Mouse (Mus musculus) kidney, embryonic 15.5 days (tissue): Measurements from ENCODE around the gene Kbtbd2. TPM values are rescaled to one million over a fixed set of nuclear protein-coding genes. Genes with fewer than 3 reads are reported as not detected.

ENCODE experiments used
- ATAC-seq: fragments of 200-750 bp; cut with Nextera tagmentation; replicated peaks from 2 replicates; pipeline ENCODE4 v1.8.0; 2017; ENCODE audit warnings: moderate TSS enrichment; ENCODE audit not compliant: low FRiP score
- H3K27ac ChIP-seq: fragments of 300-500 bp; sonication (generic); 2 replicates; pipeline ENCODE4 v1.5.1; 2015; ENCODE audit warnings: mild to moderate bottlenecking, inconsistent platforms
- H3K27me3 ChIP-seq: fragments of 300-500 bp; sonication (generic); 2 replicates; pipeline ENCODE4 v1.6.1; 2015; ENCODE audit warnings: inconsistent platforms
- H3K36me3 ChIP-seq: fragments of 300-500 bp; sonication (generic); 2 replicates; pipeline ENCODE4 v1.6.1; 2015; ENCODE audit warnings: inconsistent platforms
- H3K4me1 ChIP-seq: fragments of 300-500 bp; sonication (generic); 2 replicates; pipeline ENCODE4 v1.6.1; 2015; ENCODE audit warnings: inconsistent platforms
- H3K4me2 ChIP-seq: fragments of 300-500 bp; sonication (generic); 2 replicates; pipeline ENCODE4 v1.6.1; 2015; ENCODE audit warnings: moderate library complexity, mild to moderate bottlenecking, inconsistent platforms
- H3K4me3 ChIP-seq: fragments of 300-500 bp; sonication (generic); replicated peaks from 2 replicates; pipeline ENCODE4 v1.5.1; 2015; ENCODE audit warnings: mild to moderate bottlenecking, inconsistent platforms
- H3K9ac ChIP-seq: fragments of 300-500 bp; sonication (generic); 2 replicates; pipeline ENCODE4 v1.6.1; 2015; ENCODE audit warnings: mild to moderate bottlenecking, inconsistent platforms
- H3K9me3 ChIP-seq: fragments of 300-500 bp; sonication (generic); replicated peaks from 2 replicates; pipeline ENCODE4 v1.6.1; 2016; ENCODE audit warnings: inconsistent platforms
- WGBS: fragments of 180-500 bp; shearing (Covaris S2); methylation state at CpG from one replicate; pipeline ENCODE4 v1.1.7; 2015; ENCODE audit warnings: mixed read lengths; 5-methylcytosine and 5-hydroxymethylcytosine counted together
- polyA plus RNA-seq: library from polyadenylated mRNA; unstranded; fragments of >200 nt; fragmentation: Nextera tagmentation; extraction: Ambion mirVana; gene quantifications from 2 replicates; pipeline ENCODE4 v1.2.1, GENCODE M21; 2015

Gene Kbtbd2
- polyA plus RNA-seq, 1 experiment from 2014 or later = 35.7 TPM

DNA sequence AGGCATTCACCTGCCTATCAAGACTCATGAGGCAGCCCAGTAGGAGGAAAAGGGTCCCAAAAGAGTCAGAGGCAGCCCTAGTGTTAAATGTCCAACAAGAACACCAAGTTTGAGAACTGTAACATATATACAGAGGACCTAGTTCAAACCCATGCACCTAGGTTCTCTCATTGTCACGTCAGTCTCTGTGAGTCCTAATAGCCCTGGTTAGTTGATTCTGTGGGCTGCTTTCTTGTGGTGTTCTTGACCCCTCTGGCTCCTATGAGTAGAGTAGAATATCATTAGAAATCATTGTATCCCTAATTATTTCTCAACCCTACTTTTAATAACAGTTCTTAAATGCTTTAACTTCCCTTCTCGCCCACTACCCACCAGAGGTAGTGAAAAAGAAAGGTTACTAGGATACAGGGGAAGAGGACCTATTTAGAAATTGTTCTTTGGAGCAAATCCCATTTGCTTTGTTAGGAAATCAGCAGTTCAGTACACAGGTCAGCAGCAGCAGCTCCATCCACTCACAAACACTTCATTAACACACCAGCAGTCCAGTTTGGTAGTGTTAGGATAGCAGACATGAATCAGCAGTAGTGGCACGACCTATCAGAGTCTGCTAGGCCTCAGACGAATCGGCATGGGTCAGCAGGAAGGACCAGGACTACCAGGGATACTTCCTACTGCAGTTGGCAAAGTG is 21.0 kb upstream of the Kbtbd2 start:
- WGBS = 80% methylated on average over 5 of the region's 5 CpGs
- no peak for ATAC-seq

DNA sequence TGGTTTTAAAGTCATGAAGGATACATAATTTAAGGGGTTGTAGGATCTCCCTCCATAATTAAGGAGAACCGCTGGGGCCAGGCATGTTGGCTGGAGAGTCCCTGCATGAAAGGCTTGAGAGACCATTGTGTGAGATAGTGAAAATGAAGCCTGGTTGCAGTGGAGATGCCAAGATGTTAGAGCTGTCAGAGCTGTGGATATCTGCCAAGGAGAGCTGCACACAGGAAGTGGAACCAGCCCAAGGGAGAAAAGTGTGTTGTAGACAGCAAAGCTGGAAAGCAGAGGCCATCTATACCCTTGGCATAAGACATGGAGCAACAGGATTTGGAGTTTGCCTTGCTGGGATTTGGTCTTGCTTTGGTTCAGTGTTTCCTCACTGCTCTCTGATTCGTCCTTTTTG is 15.7 kb upstream of the Kbtbd2 start:
- Histone ChIP-seq H3K27me3 (0 out of 2 replicates have a peak, but pooled peaks cover 1% of the 10 kb centered on the region), H3K9ac (no peak overlapping the region), H3K4me2 (no peak overlapping the region), H3K9me3 (no peaks in the 10 kb centered on the region), H3K36me3 (no peaks in the 10 kb centered on the region), H3K4me3 (no peak overlapping the region), H3K27ac (no peak overlapping the region), H3K4me1 (no peaks in the 10 kb centered on the region)
- 70% methylated on average over 2 of the region's 2 CpGs for WGBS
- ATAC-seq = no peak

More for the DNA sequence above, 21.0 kb upstream of the Kbtbd2 start:
- Histone ChIP-seq H3K27ac (no peak overlapping the region), H3K9ac (no peak overlapping the region), H3K4me2 (no peak overlapping the region), H3K4me1 (no peaks in the 10 kb centered on the region), H3K9me3 (no peaks in the 10 kb centered on the region), H3K36me3 (no peaks in the 10 kb centered on the region), H3K27me3 (no peaks in the 10 kb centered on the region), H3K4me3 (no peak overlapping the region)

DNA sequence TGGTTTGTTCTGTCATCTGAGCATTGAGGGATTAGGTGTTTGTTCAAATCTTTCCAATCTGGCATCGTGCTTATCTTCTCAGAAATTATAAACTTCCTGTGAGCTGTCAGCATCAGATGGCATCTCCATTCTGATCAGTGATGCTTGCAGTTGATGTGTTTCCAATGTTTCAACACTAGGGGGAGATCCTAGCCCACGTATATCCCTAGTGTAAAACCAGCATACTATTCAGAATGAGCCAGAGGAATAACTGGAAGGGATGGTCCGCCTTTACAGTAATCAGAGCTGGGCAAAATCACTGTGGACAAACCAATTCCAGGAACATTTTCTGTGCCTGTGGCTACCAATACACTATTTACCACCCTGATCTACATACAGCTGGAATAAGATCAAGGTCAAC is 11.0 kb upstream of the Kbtbd2 start:
- H3K4me3 ChIP-seq = no peak overlapping the region
- H3K36me3 ChIP-seq = no peaks in the 10 kb centered on the region
- no peaks in the 10 kb centered on the region for H3K9me3 ChIP-seq
- no peak overlapping the region for H3K9ac ChIP-seq
- H3K27ac ChIP-seq = no peak overlapping the region
- 13% methylated on average over 3 of the region's 3 CpGs for WGBS
- H3K4me1 ChIP-seq = no peaks in the 10 kb centered on the region
- peak; percentile 76 for ATAC-seq
- H3K4me2 ChIP-seq = no peak overlapping the region
- H3K27me3 ChIP-seq = peaks cover 16% of the 10 kb centered on the region

DNA sequence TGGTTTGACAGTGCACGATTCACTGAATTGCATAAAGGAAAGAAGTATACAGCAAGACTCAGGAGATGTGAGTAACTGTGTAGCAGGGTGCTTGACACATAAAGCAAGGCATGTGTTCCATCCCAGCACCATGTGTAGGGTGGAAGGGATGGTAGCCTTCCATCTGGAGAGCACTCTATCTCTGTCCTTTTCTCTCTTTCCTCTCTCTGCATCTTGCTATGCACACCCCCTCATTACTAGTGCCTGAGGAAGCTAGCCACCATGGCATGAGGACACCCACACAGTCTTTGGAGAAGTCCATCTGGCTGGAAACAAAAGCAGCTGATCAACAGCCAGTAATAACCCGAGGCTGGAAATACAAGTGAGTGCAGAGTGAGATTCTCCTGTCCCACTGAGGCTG is 8.6 kb upstream of the Kbtbd2 start:
- no peaks in the 10 kb centered on the region for H3K9me3 ChIP-seq
- WGBS = 80% methylated on average over 2 of the region's 2 CpGs
- H3K4me3 ChIP-seq = no peak overlapping the region
- ATAC-seq = no peak
- H3K36me3 ChIP-seq = no peaks in the 10 kb centered on the region
- no peaks in the 10 kb centered on the region for H3K4me1 ChIP-seq
- no peak overlapping the region for H3K9ac ChIP-seq
- H3K4me2 ChIP-seq = no peak overlapping the region
- H3K27me3 ChIP-seq = peaks cover 16% of the 10 kb centered on the region
- H3K27ac ChIP-seq = no peak overlapping the region

DNA sequence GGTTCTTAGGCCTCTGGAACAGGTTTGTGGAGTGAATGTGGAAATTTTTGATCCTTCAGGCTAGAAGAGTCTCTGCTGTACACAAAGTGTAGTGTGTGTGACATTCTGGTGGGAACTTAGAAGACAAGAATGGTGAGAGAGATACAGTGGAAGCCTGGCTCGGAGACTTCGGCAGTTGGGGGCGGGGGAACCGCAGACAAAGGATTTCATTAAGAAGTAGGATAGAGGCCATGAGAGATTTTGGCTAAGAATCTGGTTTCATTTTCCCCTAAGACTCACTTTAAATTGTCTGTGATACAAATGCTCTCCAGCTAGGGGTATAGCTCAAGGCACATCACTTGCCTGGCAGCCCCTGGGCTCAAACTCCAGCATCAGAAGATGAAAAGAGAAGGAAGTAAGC is 7.4 kb upstream of the Kbtbd2 start:
- H3K9ac ChIP-seq = no peak overlapping the region
- no peaks in the 10 kb centered on the region for H3K9me3 ChIP-seq
- peaks cover 16% of the 10 kb centered on the region for H3K27me3 ChIP-seq
- no peak overlapping the region for H3K4me3 ChIP-seq
- H3K36me3 ChIP-seq = no peaks in the 10 kb centered on the region
- no peak for ATAC-seq
- no peak overlapping the region for H3K27ac ChIP-seq
- no peaks in the 10 kb centered on the region for H3K4me1 ChIP-seq
- 88% methylated on average over 4 of the region's 4 CpGs for WGBS
- no peak overlapping the region for H3K4me2 ChIP-seq

DNA sequence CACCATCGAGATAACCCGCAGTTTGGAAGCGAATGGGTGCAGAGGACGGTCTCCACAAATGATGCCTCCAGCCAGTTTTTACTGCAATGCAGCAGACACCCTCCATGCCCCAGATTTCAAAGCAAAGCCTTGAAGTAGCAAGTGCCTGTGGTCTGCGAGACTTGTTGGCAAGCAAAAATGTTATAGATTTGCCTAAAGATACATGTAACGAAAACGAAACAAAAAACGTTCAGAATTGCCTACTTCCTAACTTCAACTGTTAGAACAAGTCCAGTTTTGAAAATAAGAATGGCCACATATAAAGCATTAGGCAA is 496 bp upstream of the Kbtbd2 start:
- H3K27ac ChIP-seq = peak overlapping the region; percentile 100
- H3K9me3 ChIP-seq = no peaks in the 10 kb centered on the region
- H3K27me3 ChIP-seq = no peaks in the 10 kb centered on the region
- peak overlapping the region; percentile 87 for H3K4me3 ChIP-seq
- peak overlapping the region; percentile 92 for H3K9ac ChIP-seq
- peaks cover 23% of the 10 kb centered on the region for H3K4me1 ChIP-seq
- no peak for ATAC-seq
- H3K36me3 ChIP-seq = peaks cover 4% of the 10 kb centered on the region; the same call in 1 of the 2 replicates
- peak overlapping the region; percentile 78 for H3K4me2 ChIP-seq
- WGBS = 16% methylated on average over 8 of the region's 8 CpGs

DNA sequence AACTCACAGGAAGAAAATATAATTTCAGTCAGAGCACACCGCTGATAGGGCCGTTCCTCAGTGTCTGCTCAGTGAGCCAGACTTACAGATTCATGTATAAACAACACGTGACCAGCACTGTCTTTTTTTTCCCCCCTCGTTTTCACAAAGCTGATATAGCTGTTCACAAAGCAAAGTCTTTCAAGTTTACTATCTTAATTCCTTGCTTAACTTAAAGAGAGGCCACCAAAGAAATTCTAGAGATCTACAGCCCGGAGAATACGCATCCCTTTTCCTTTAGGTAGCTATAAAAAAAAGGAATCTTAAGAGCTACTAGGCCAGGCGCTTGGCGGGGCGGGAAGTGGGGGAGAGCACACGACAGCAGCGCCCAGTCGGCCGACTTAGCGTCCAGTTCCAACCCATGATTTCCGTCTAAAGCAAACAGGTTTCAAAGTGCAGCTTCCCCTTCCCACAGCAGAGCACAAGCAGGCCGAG is 908 bp downstream of the Kbtbd2 start:
- H3K36me3 ChIP-seq = peaks cover 14% of the 10 kb centered on the region; the same call in 1 of the 2 replicates
- no peaks in the 10 kb centered on the region for H3K27me3 ChIP-seq
- peak overlapping the region; percentile 92 for H3K9ac ChIP-seq
- peak; percentile 38 for ATAC-seq
- WGBS = under 1% methylated on average over 16 of the region's 16 CpGs
- H3K9me3 ChIP-seq = no peaks in the 10 kb centered on the region
- H3K4me1 ChIP-seq = peaks cover 23% of the 10 kb centered on the region
- peak overlapping the region; percentile 78 for H3K4me2 ChIP-seq
- H3K4me3 ChIP-seq = peak overlapping the region; percentile 87
- H3K27ac ChIP-seq = peak overlapping the region; percentile 100

DNA sequence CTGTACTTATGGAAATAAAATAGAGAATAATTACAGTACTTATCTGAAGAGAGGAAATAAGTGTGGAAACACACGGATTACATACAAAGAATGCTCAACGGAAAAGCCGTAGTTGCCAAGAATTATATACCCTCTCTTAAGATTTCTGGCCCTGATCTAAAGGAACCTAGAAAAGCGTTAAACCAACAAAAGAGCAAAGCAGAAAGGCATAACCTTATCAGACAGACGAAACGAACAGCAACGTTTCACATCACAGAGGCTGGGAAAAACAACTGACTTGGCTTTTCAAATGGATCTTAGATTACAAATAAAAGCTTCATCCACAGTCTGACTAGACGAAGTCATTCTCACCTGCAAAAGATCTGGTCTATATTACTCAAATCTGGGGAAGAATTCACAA is 1.4 kb downstream of the Kbtbd2 start:
- Histone ChIP-seq H3K4me2 (peak overlapping the region; percentile 78), H3K36me3 (peaks cover 14% of the 10 kb centered on the region; the same call in 1 of the 2 replicates), H3K4me1 (peaks cover 23% of the 10 kb centered on the region), H3K27me3 (no peaks in the 10 kb centered on the region), H3K27ac (peak overlapping the region; percentile 100), H3K4me3 (peak overlapping the region; percentile 87), H3K9ac (peak overlapping the region; percentile 92), H3K9me3 (no peaks in the 10 kb centered on the region)
- 5% methylated on average over 8 of the region's 8 CpGs for WGBS
- ATAC-seq = no peak

DNA sequence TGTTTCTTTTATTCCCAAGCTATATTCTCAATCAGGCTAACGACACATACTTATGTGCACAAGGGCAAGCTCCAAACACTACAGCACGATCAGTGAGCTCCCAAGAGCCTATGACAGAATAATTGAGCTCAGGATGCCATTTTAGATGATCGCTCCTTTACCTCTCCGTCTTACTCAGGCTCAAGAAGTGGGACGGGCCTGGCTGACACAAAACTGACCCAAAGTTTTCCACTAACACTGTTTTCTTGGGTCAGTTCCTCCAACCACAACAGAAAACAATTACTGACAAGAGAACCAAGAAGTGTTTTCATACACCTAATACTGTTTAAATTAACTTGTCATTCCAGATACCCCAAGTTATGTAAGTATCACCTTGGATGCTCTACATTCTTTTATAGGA is 2.8 kb downstream of the Kbtbd2 start:
- WGBS = 85% methylated on average over 5 of the region's 5 CpGs
- no peaks in the 10 kb centered on the region for H3K27me3 ChIP-seq

DNA sequence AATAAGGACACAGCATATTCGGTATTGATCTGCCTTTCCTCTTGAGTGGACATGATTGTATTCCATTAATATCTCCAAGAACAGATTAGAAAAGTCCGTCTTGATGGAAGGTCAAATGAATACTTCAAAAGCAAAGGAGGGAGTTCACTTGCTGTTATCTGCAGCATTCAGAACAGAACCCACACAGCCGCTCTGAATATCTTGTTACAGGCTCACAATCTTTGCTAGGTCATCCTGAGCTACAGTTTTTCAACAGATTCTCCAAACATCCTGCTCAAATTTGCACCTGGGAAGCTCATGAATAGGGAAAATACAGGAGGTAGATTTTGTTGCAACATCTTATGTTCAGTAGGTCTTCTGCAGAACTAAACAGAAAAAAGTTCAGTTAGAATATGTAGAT is 8.3 kb downstream of the Kbtbd2 start:
- 83% methylated on average over 3 of the region's 3 CpGs for WGBS
- H3K4me2 ChIP-seq = no peak overlapping the region

More for the DNA sequence above, 2.8 kb downstream of the Kbtbd2 start:
- no peak for ATAC-seq
- Histone ChIP-seq H3K27ac (no peak overlapping the region), H3K4me3 (peak overlapping the region; percentile 87; the same call in 1 of the 2 replicates), H3K9me3 (no peaks in the 10 kb centered on the region), H3K4me1 (peaks cover 23% of the 10 kb centered on the region), H3K36me3 (peaks cover 14% of the 10 kb centered on the region; the same call in 1 of the 2 replicates), H3K4me2 (peak overlapping the region; percentile 78), H3K9ac (0 out of 2 replicates have a peak overlapping the region, but pooled peaks have one; percentile 21)

DNA sequence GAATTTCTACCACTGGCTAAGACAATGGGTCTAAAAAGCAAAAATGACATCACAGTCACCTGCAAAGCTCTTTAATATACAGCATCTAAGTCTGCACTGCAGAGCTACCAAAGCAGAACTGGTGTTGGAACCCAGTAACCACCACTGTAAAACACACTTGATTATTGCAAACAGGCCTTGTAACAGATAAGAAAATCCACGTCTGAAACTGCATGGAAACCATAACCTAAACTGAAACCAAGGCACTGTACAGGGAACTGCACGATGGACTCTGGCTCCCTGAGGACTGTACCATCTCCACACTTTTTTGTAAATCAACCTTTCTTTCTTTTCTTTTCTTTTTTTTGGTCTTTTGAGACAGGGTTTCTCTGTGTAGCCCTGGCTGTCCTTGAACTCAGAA is 9.9 kb downstream of the Kbtbd2 start:
- no peak overlapping the region for H3K4me3 ChIP-seq
- H3K36me3 ChIP-seq = peaks cover 52% of the 10 kb centered on the region
- H3K4me1 ChIP-seq = 0 out of 2 replicates have a peak, but pooled peaks cover 3% of the 10 kb centered on the region
- no peak overlapping the region for H3K4me2 ChIP-seq
- no peak for ATAC-seq
- WGBS = 81% methylated on average over 2 of the region's 2 CpGs
- no peak overlapping the region for H3K9ac ChIP-seq
- H3K27ac ChIP-seq = no peak overlapping the region
- H3K9me3 ChIP-seq = no peaks in the 10 kb centered on the region
- H3K27me3 ChIP-seq = no peaks in the 10 kb centered on the region

More for the DNA sequence above, 8.3 kb downstream of the Kbtbd2 start:
- H3K27ac ChIP-seq = no peak overlapping the region
- no peak overlapping the region for H3K4me3 ChIP-seq
- H3K9ac ChIP-seq = no peak overlapping the region
- no peak for ATAC-seq
- peaks cover 6% of the 10 kb centered on the region for H3K4me1 ChIP-seq
- H3K36me3 ChIP-seq = peaks cover 46% of the 10 kb centered on the region
- H3K27me3 ChIP-seq = no peaks in the 10 kb centered on the region
- no peaks in the 10 kb centered on the region for H3K9me3 ChIP-seq

DNA sequence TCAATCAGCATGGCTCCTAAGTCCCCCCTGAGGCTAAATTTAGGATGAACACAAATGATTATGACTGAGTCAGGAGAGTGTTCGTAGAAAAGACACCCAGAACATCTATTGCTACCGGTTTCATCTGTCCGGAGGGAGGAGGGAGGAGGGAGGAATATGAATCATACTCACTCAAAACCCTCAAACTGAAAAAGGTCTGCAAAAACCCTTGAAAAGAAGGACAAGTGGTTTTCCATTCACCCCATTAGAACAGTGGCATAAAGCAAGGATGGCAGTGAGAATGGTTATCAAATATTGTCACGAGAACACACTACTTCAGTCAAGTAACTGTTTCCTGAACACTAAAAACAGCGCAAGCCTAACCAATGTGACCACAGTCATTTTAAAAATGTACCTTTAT is 12.5 kb downstream of the Kbtbd2 start:
- ATAC-seq = no peak
- H3K36me3 ChIP-seq = peaks cover 60% of the 10 kb centered on the region

More for the DNA sequence above, 12.5 kb downstream of the Kbtbd2 start:
- no peak overlapping the region for H3K27ac ChIP-seq
- no peak overlapping the region for H3K4me2 ChIP-seq
- 0 out of 2 replicates have a peak, but pooled peaks cover 3% of the 10 kb centered on the region for H3K4me1 ChIP-seq
- H3K27me3 ChIP-seq = no peaks in the 10 kb centered on the region
- WGBS = 85% methylated on average over 5 of the region's 5 CpGs
- H3K9me3 ChIP-seq = no peaks in the 10 kb centered on the region
- H3K9ac ChIP-seq = no peak overlapping the region
- no peak overlapping the region for H3K4me3 ChIP-seq
